Comparison of ENCODE assay signal across 8 mouse cellular contexts in genomic region chr7:59228866-59229182, GRCm38 (mm10). TPM values are rescaled to one million over a fixed set of nuclear protein-coding genes. Genes with fewer than 3 reads are reported as not detected.
A peak's percentile ranks its signal among the peaks of the same experiment; 100 is the strongest.
DNase-seq lines count a peak whose midpoint lies in the region; ATAC-seq and TF ChIP-seq lines count a peak whose summit lies in the region.

No protein-coding gene starts in this region.

- peak; percentile 79 for ATAC-seq in forebrain, embryonic 11.5 days (replicated peaks; ENCODE audit: low FRiP score)
- peak; percentile 75 for ATAC-seq in limb, embryonic 15.5 days (ENCODE audit: insufficient number of reproducible peaks, low FRiP score, low TSS enrichment, low read depth)
- peak; percentile 66 for ATAC-seq in stomach, embryonic 16.5 days (ENCODE audit: insufficient read depth, low FRiP score)

- H3K9me3 ChIP-seq in forebrain, embryonic 11.5 days (ENCODE audit: control insufficient read depth, low read length) = no peaks in the 10 kb centered on the region
- H3K9me3 ChIP-seq in limb, embryonic 15.5 days = no peaks in the 10 kb centered on the region
- H3K9me3 ChIP-seq in stomach, embryonic 16.5 days (replicated peaks; ENCODE audit: control insufficient read depth, low read length) = no peaks in the 10 kb centered on the region

- H3K27ac ChIP-seq in spleen, adult 2 months (ENCODE audit: insufficient read depth, low read length) = peak overlapping the region; percentile 98
- peak overlapping the region; percentile 92 for H3K27ac ChIP-seq in forebrain, embryonic 11.5 days (ENCODE audit: low read depth, low read length)
- peak overlapping the region; percentile 98 for H3K27ac ChIP-seq in limb, embryonic 15.5 days
- peak overlapping the region; percentile 98 for H3K27ac ChIP-seq in stomach, embryonic 16.5 days (ENCODE audit: low read length)

- 0 out of 2 replicates have a peak, but pooled peaks cover 3% of the 10 kb centered on the region for H3K4me1 ChIP-seq in spleen, adult 2 months (ENCODE audit: control insufficient read depth, insufficient read depth, insufficient read length)
- no peaks in the 10 kb centered on the region; the same call in 1 of the 2 replicates for H3K4me1 ChIP-seq in forebrain, embryonic 11.5 days (replicated peaks; ENCODE audit: control insufficient read depth, insufficient read depth, low read length)
- H3K4me1 ChIP-seq in limb, embryonic 15.5 days = no peaks in the 10 kb centered on the region; the same call in 1 of the 2 replicates
- peaks cover 5% of the 10 kb centered on the region; the same call in 1 of the 2 replicates for H3K4me1 ChIP-seq in stomach, embryonic 16.5 days (ENCODE audit: control insufficient read depth, insufficient read depth, low read length)

- peak overlapping the region; percentile 93 for H3K9ac ChIP-seq in forebrain, embryonic 11.5 days (ENCODE audit: low read length)
- peak overlapping the region; percentile 98 for H3K9ac ChIP-seq in limb, embryonic 15.5 days
- peak overlapping the region; percentile 99 for H3K9ac ChIP-seq in stomach, embryonic 16.5 days (ENCODE audit: low read length)

- no peak for DNase-seq in spleen, adult 2 months (ENCODE audit: low read depth in 1 of 2, low spot score in 2 of 2)
- DNase-seq in spleen, postnatal 4 days (ENCODE audit: low spot score in 2 of 2) = no peak
- DNase-seq in forebrain, embryonic 11.5 days (ENCODE audit: low spot score) = no peak
- DNase-seq in gastrocnemius, postnatal 36 days = no peak
- DNase-seq in left cerebral cortex, postnatal 4 days = no peak
- DNase-seq in layer of hippocampus, postnatal 10 days (ENCODE audit: low spot score in 2 of 2) = no peak

- H3K36me3 ChIP-seq in spleen, adult 2 months (ENCODE audit: control insufficient read depth, insufficient read depth, low read length) = no peaks in the 10 kb centered on the region
- H3K36me3 ChIP-seq in forebrain, embryonic 11.5 days (ENCODE audit: control insufficient read depth, insufficient read depth, low read length) = no peaks in the 10 kb centered on the region
- H3K36me3 ChIP-seq in limb, embryonic 15.5 days = no peaks in the 10 kb centered on the region
- H3K36me3 ChIP-seq in stomach, embryonic 16.5 days (ENCODE audit: control insufficient read depth, insufficient read depth, low read length) = no peaks in the 10 kb centered on the region

- intact Hi-C loops in gastrocnemius, postnatal 36 days (cut with DNase I) = no loop called here
- intact Hi-C loops in left cerebral cortex, postnatal 4 days (cut with DNase I) = no loop called here

- WGBS in spleen, adult 2 months = under 1% methylated on average over 39 of the region's 39 CpGs
- WGBS in forebrain, embryonic 11.5 days = under 1% methylated on average over 36 of the region's 39 CpGs
- under 1% methylated on average over 39 of the region's 39 CpGs for WGBS in limb, embryonic 15.5 days
- WGBS in stomach, embryonic 16.5 days = under 1% methylated on average over 38 of the region's 39 CpGs

- peak overlapping the region; percentile 69 for H3K4me2 ChIP-seq in forebrain, embryonic 11.5 days (ENCODE audit: low read depth, low read length, severe bottlenecking)
- peak overlapping the region; percentile 42; the same call in 1 of the 2 replicates for H3K4me2 ChIP-seq in limb, embryonic 15.5 days
- peak overlapping the region; percentile 66 for H3K4me2 ChIP-seq in stomach, embryonic 16.5 days (ENCODE audit: low read depth, low read length)

- TF ChIP-seq CTCF in spleen, adult 2 months (IDR thresholded peaks at IDR 0.05; ENCODE audit: extremely low read depth, insufficient read depth, insufficient read length, insufficient replicate concordance) = peak; percentile 46; the same call in 1 of the 2 replicates

- H3K27me3 ChIP-seq in spleen, adult 2 months (ENCODE audit: control insufficient read depth, insufficient read depth, low read length) = no peaks in the 10 kb centered on the region
- no peaks in the 10 kb centered on the region for H3K27me3 ChIP-seq in forebrain, embryonic 11.5 days (ENCODE audit: control insufficient read depth, insufficient read depth, low read length)
- no peaks in the 10 kb centered on the region for H3K27me3 ChIP-seq in limb, embryonic 15.5 days
- no peaks in the 10 kb centered on the region for H3K27me3 ChIP-seq in stomach, embryonic 16.5 days (ENCODE audit: control insufficient read depth, insufficient read depth, low read length)

- 0 out of 2 replicates have a peak, but pooled peaks have one; percentile 7 for TF ChIP-seq POLR2A in spleen, adult 2 months (IDR thresholded peaks at IDR 0.05; ENCODE audit: low read depth, low read length)

- peak overlapping the region; percentile 98 for H3K4me3 ChIP-seq in spleen, adult 2 months (ENCODE audit: extremely low read depth, insufficient read depth, insufficient read length)
- H3K4me3 ChIP-seq in forebrain, embryonic 11.5 days (ENCODE audit: low read depth, low read length) = peak overlapping the region; percentile 94
- H3K4me3 ChIP-seq in limb, embryonic 15.5 days = peak overlapping the region; percentile 95
- H3K4me3 ChIP-seq in stomach, embryonic 16.5 days (replicated peaks; ENCODE audit: low read length) = peak overlapping the region; percentile 99

RNA-seq across cellular contexts. Expression of gene Ube3a, which starts 0.3 kb away (rescaled TPM):
- polyA plus RNA-seq in spleen, adult 2 months (2012; rRNA removed) = 76.7 and 102 TPM in 2 replicates
- 148 and 159 TPM in 2 replicates for polyA plus RNA-seq in forebrain, embryonic 11.5 days (2014; fragmentation: Nextera tagmentation; extraction: Ambion mirVana)
- polyA plus RNA-seq in limb, embryonic 15.5 days (2015; fragmentation: Nextera tagmentation; extraction: Ambion mirVana) = 122 and 127 TPM in 2 replicates
- polyA plus RNA-seq in stomach, embryonic 16.5 days (2015; fragmentation: Nextera tagmentation; extraction: Ambion mirVana) = 92.1 and 96.9 TPM in 2 replicates
- 10 to 100 TPM; 84.6 to 97.6 TPM for total RNA-seq in gastrocnemius, postnatal 36 days (2021)
- total RNA-seq in left cerebral cortex, postnatal 4 days (2021) = 100 to 1,000 TPM; 132 to 140 TPM
- 100 to 1,000 TPM; 145 to 150 TPM for total RNA-seq in layer of hippocampus, postnatal 10 days (2021)
